Mouse (Mus musculus) liver, postnatal 0 days (tissue): Measurements from ENCODE around the gene Dmap1. TPM values are rescaled to one million over a fixed set of nuclear protein-coding genes. Genes with fewer than 3 reads are reported as not detected.

Source experiments
- ATAC-seq: fragments of 200-750 bp; cut with Nextera tagmentation; 2 replicates; pipeline ENCODE4 v1.8.0; 2017; ENCODE audit warnings: mild to moderate bottlenecking, moderate library complexity
- DNase-seq: peaks from one replicate; pipeline ENCODE4 v3.0.0-alpha.2; 2016
- H3K27ac ChIP-seq: fragments of 300-500 bp; sonication (generic); 2 replicates; pipeline ENCODE4 v1.5.1; 2014; ENCODE audit warnings: antibody characterized with exemption, moderate library complexity, mild to moderate bottlenecking, low read depth
- H3K27me3 ChIP-seq: fragments of 300-500 bp; sonication (generic); 2 replicates; pipeline ENCODE4 v1.6.1; 2014; ENCODE audit warnings: low read length, control low read depth, mixed read lengths; ENCODE audit not compliant: insufficient read depth
- H3K36me3 ChIP-seq: fragments of 300-500 bp; sonication (generic); replicated peaks from 2 replicates; pipeline ENCODE4 v1.6.1; 2014; ENCODE audit warnings: mild to moderate bottlenecking, control low read depth, low read length, moderate library complexity, mixed read lengths; ENCODE audit not compliant: insufficient read depth
- H3K4me1 ChIP-seq: fragments of 300-500 bp; sonication (generic); 2 replicates; pipeline ENCODE4 v1.6.1; 2014; ENCODE audit warnings: antibody characterized with exemption, mild to moderate bottlenecking, control low read depth; ENCODE audit not compliant: insufficient read depth
- H3K4me2 ChIP-seq: fragments of 300-500 bp; sonication (generic); 2 replicates; pipeline ENCODE4 v1.6.1; 2014; ENCODE audit warnings: low read depth, mild to moderate bottlenecking, low read length, moderate library complexity, mixed read lengths
- H3K4me3 ChIP-seq: fragments of 300-500 bp; sonication (generic); 2 replicates; pipeline ENCODE4 v1.5.1; 2014; ENCODE audit warnings: low read depth, low read length
- H3K9ac ChIP-seq: fragments of 300-500 bp; sonication (generic); replicated peaks from 2 replicates; pipeline ENCODE4 v1.6.1; 2014; ENCODE audit warnings: mild to moderate bottlenecking, moderate library complexity
- H3K9me3 ChIP-seq: fragments of 300-500 bp; sonication (generic); 2 replicates; pipeline ENCODE4 v1.6.1; 2016; ENCODE audit warnings: mild to moderate bottlenecking, control low read depth, low read length, mixed read lengths
- CTCF ChIP-seq: sonication (generic); IDR thresholded peaks from 2 replicates; pipeline ENCODE4 v1.5.1; 2016; ENCODE audit warnings: antibody characterized with exemption, low read depth
- EP300 ChIP-seq: IDR thresholded peaks from 2 replicates; pipeline ENCODE4 v1.6.1; 2016; ENCODE audit warnings: antibody characterized with exemption, low read depth, mild to moderate bottlenecking
- WGBS: fragments of 180-500 bp; shearing (Covaris S2); extraction: QIAGEN DNeasy Blood & Tissue Kit; methylation state at CpG from one replicate; pipeline ENCODE4 v1.1.7; 2014; ENCODE audit not compliant: insufficient replicate concordance; 5-methylcytosine and 5-hydroxymethylcytosine counted together
- polyA plus RNA-seq: library from polyadenylated mRNA; unstranded; fragments of >200 nt; fragmentation: Nextera tagmentation; extraction: Ambion mirVana; gene quantifications from 2 replicates; pipeline ENCODE4 v1.2.1, GENCODE M21; 2015

The Dmap1 gene
- polyA plus RNA-seq = 14.6 TPM in 2 replicates

- peaks cover 21% of the 10 kb centered on the region; the same call in 1 of the 2 replicates for H3K36me3 ChIP-seq
- H3K27me3 ChIP-seq = no peaks in the 10 kb centered on the region
- H3K4me3 ChIP-seq = peak within 1 kb of the TSS; percentile 80
- ATAC-seq (peak; percentile 94), DNase-seq (peak; percentile 89)
- peak within 1 kb of the TSS; percentile 76 for H3K9ac ChIP-seq
- H3K4me2 ChIP-seq = peak within 1 kb of the TSS; percentile 95
- no peaks in the 10 kb centered on the region for H3K9me3 ChIP-seq
- peaks cover 10% of the 10 kb centered on the region for H3K4me1 ChIP-seq
- 0% methylated on average over 32 of the region's 33 CpGs for WGBS
- peak within 1 kb of the TSS; percentile 46 for H3K27ac ChIP-seq
- TF ChIP-seq CTCF = no peak
- peak; percentile 28; the same call in 1 of the 2 replicates for TF ChIP-seq EP300
These were observed at the start of gene Dmap1 for GRCm38 (mm10) chr4:117681931-117682461. Dmap1 (minus strand) TSS chr4:117682273.

- H3K36me3 ChIP-seq = no peaks in the 10 kb centered on the region
- WGBS = 88% methylated on average over 1 of the region's 1 CpGs
- H3K4me2 ChIP-seq = no peak within 1 kb of the TSS
- no peak within 1 kb of the TSS for H3K4me3 ChIP-seq
- no peaks in the 10 kb centered on the region for H3K4me1 ChIP-seq
- H3K27ac ChIP-seq = no peak within 1 kb of the TSS
- H3K27me3 ChIP-seq = no peaks in the 10 kb centered on the region
- no peak for DNase-seq
- H3K9me3 ChIP-seq = no peaks in the 10 kb centered on the region
- ATAC-seq = no peak
- TF ChIP-seq CTCF (no peak), EP300 (no peak)
- no peak within 1 kb of the TSS for H3K9ac ChIP-seq
These were observed 42.0 kb upstream of the Dmap1 start, which contains the start of gene Gm12845 for GRCm38 (mm10) chr4:117724112-117724511. Gm12845 (plus strand) TSS chr4:117724412.

GRCm38 (mm10) chr4:117713303-117714098, 31.4 kb upstream of the Dmap1 start:
- TF ChIP-seq CTCF (no peak), EP300 (no peak)
- 57% methylated on average over 6 of the region's 6 CpGs for WGBS
- Histone ChIP-seq H3K9me3 (no peaks in the 10 kb centered on the region), H3K36me3 (no peaks in the 10 kb centered on the region), H3K9ac (no peak overlapping the region), H3K4me2 (no peak overlapping the region), H3K4me1 (no peaks in the 10 kb centered on the region), H3K27ac (no peak overlapping the region), H3K27me3 (no peaks in the 10 kb centered on the region), H3K4me3 (no peak overlapping the region)
- ATAC-seq (no peak), DNase-seq (no peak)

GRCm38 (mm10) chr4:117712314-117712713, 30.2 kb upstream of the Dmap1 start:
- no peak overlapping the region for H3K9ac ChIP-seq
- H3K4me3 ChIP-seq = no peak overlapping the region
- H3K27ac ChIP-seq = no peak overlapping the region
- H3K9me3 ChIP-seq = no peaks in the 10 kb centered on the region
- DNase-seq = no peak
- no peak overlapping the region for H3K4me2 ChIP-seq
- no peaks in the 10 kb centered on the region for H3K4me1 ChIP-seq
- no peaks in the 10 kb centered on the region for H3K36me3 ChIP-seq
- WGBS = 65% methylated on average over 3 of the region's 3 CpGs
- TF ChIP-seq EP300 = no peak
- TF ChIP-seq CTCF = no peak
- ATAC-seq = no peak
- H3K27me3 ChIP-seq = no peaks in the 10 kb centered on the region

- no peak overlapping the region for H3K4me3 ChIP-seq
- no peak overlapping the region for H3K27ac ChIP-seq
- H3K4me2 ChIP-seq = no peak overlapping the region
- ATAC-seq (no peak), DNase-seq (no peak)
- WGBS = 57% methylated on average over 3 of the region's 3 CpGs
- no peaks in the 10 kb centered on the region for H3K27me3 ChIP-seq
- H3K9me3 ChIP-seq = no peaks in the 10 kb centered on the region
- no peaks in the 10 kb centered on the region for H3K4me1 ChIP-seq
- no peaks in the 10 kb centered on the region for H3K36me3 ChIP-seq
- TF ChIP-seq EP300 (no peak), CTCF (no peak)
- H3K9ac ChIP-seq = no peak overlapping the region
These were observed 26.9 kb upstream of the Dmap1 start for GRCm38 (mm10) chr4:117708780-117709550.

GRCm38 (mm10) chr4:117705361-117705760, 23.3 kb upstream of the Dmap1 start:
- no peaks in the 10 kb centered on the region for H3K4me1 ChIP-seq
- TF ChIP-seq CTCF (peak; percentile 82), EP300 (no peak)
- no peaks in the 10 kb centered on the region for H3K36me3 ChIP-seq
- WGBS = 4% methylated on average over 7 of the region's 7 CpGs
- no peak overlapping the region for H3K4me2 ChIP-seq
- H3K9ac ChIP-seq = no peak overlapping the region
- H3K27ac ChIP-seq = no peak overlapping the region
- no peaks in the 10 kb centered on the region for H3K27me3 ChIP-seq
- H3K9me3 ChIP-seq = no peaks in the 10 kb centered on the region
- no peak overlapping the region for H3K4me3 ChIP-seq
- DNase-seq (peak; percentile 51), ATAC-seq (no peak)
